ENCODE assay signal across 8 mouse cellular contexts in genomic region chr13:21974221-21974725, GRCm38 (mm10). TPM values are rescaled to one million over a fixed set of nuclear protein-coding genes. Genes with fewer than 3 reads are reported as not detected.
A peak's percentile ranks its signal among the peaks of the same experiment; 100 is the strongest.
DNase-seq lines count a peak whose midpoint lies in the region; ATAC-seq lines count a peak whose summit lies in the region.

No protein-coding gene starts in this region.

- no peaks in the 10 kb centered on the region for H3K36me3 ChIP-seq in hindbrain, embryonic 12.5 days

- peak overlapping the region; percentile 42 for H3K4me3 ChIP-seq in hindbrain, embryonic 12.5 days

- under 1% methylated on average over 23 of the region's 23 CpGs for WGBS in hindbrain, embryonic 12.5 days

- H3K27ac ChIP-seq in hindbrain, embryonic 12.5 days, result peak overlapping the region; percentile 84

- peak; percentile 88 for DNase-seq in MN1 (ENCODE audit: low spot score)
- peak; percentile 88 for DNase-seq in cerebellum, adult 9-11 months
- peak; percentile 53 to 95 for DNase-seq in frontal cortex, adult 2 months (ENCODE audit: extremely low spot score in 1 of 2, low spot score in 1 of 2)
- DNase-seq in layer of hippocampus, postnatal 14 days (ENCODE audit: low spot score in 2 of 2), result peak; percentile 90 to 95
- peak; percentile 94 for DNase-seq in lung, postnatal 14 days
- DNase-seq in retina, adult 2 months (ENCODE audit: low read depth, low spot score), result peak; percentile 80
- peak; percentile 87 to 91 for DNase-seq in thymus, postnatal 36 days

- peak overlapping the region; percentile 62 for H3K9ac ChIP-seq in hindbrain, embryonic 12.5 days

- H3K9me3 ChIP-seq in hindbrain, embryonic 12.5 days (replicated peaks), result no peaks in the 10 kb centered on the region

- peaks cover 15% of the 10 kb centered on the region for H3K27me3 ChIP-seq in hindbrain, embryonic 12.5 days

- ATAC-seq in hindbrain, embryonic 12.5 days (ENCODE audit: low FRiP score), result peak; percentile 93

- peak overlapping the region; percentile 32 for H3K4me2 ChIP-seq in hindbrain, embryonic 12.5 days (replicated peaks)

- no peaks in the 10 kb centered on the region for H3K4me1 ChIP-seq in hindbrain, embryonic 12.5 days

RNA-seq across cellular contexts. Expression of gene Pom121l2, which starts 6.7 kb away (rescaled TPM):
- polyA plus RNA-seq in frontal cortex, adult 2 months (2012; rRNA removed), result not detected in 2 replicates
- polyA plus RNA-seq in hindbrain, embryonic 12.5 days (2016; fragmentation: Nextera tagmentation; extraction: Ambion mirVana), result 0.14 TPM in 1 of 2 replicates, not detected in the other
- under 1 TPM in 1 of 2 experiments, not detected in 1; 0.19 TPM for total RNA-seq in layer of hippocampus, postnatal 14 days (2021)

RNA-seq across cellular contexts. Expression of gene Zfp184, which starts 29.4 kb away (rescaled TPM):
- 2.2 and 2.6 TPM in 2 replicates for polyA plus RNA-seq in frontal cortex, adult 2 months (2012; rRNA removed)
- polyA plus RNA-seq in hindbrain, embryonic 12.5 days (2016; fragmentation: Nextera tagmentation; extraction: Ambion mirVana), result 19.1 and 20.5 TPM in 2 replicates
- total RNA-seq in layer of hippocampus, postnatal 14 days (2021), result 1 to 10 TPM; 3.4 to 3.8 TPM

RNA-seq across cellular contexts. Expression of gene Prss16, which starts 35.3 kb away (rescaled TPM):
- polyA plus RNA-seq in frontal cortex, adult 2 months (2012; rRNA removed), result 0.56 and 1.4 TPM in 2 replicates
- polyA plus RNA-seq in hindbrain, embryonic 12.5 days (2016; fragmentation: Nextera tagmentation; extraction: Ambion mirVana), result 0.23 and 0.48 TPM in 2 replicates
- total RNA-seq in layer of hippocampus, postnatal 14 days (2021), result under 1 TPM in 1 of 2 experiments, not detected in 1; 0.46 TPM

Comparison
In these comparisons a context has a peak if more than half of its experiments do, and no peak if none do; other contexts are left out.
1. Peak in every context shown above with its lines: DNase-seq, ATAC-seq, H3K4me3 ChIP-seq and H3K27ac ChIP-seq.